Mouse (Mus musculus) adrenal gland, postnatal 25 days (tissue): ENCODE results near the gene Dnaja3. TPM values are rescaled to one million over a fixed set of nuclear protein-coding genes. Genes with fewer than 3 reads are reported as not detected.
"Not testable (repeated sequence)": the region's sequence is repeated elsewhere in the genome, so short reads cannot be mapped to it uniquely, and the experiment has no call there.

Experiments
- DNase-seq: peaks from one replicate; pipeline ENCODE4 v3.0.0; 2021; ENCODE audit warnings: mixed read lengths
- total RNA-seq: library from RNA; stranded (reverse); gene quantifications from 2 replicates; pipeline ENCODE4 v1.2.3, GENCODE M21; 2021

Dnaja3 gene
- total RNA-seq, 1 experiment from 2014 or later, result 117 TPM

DNA sequence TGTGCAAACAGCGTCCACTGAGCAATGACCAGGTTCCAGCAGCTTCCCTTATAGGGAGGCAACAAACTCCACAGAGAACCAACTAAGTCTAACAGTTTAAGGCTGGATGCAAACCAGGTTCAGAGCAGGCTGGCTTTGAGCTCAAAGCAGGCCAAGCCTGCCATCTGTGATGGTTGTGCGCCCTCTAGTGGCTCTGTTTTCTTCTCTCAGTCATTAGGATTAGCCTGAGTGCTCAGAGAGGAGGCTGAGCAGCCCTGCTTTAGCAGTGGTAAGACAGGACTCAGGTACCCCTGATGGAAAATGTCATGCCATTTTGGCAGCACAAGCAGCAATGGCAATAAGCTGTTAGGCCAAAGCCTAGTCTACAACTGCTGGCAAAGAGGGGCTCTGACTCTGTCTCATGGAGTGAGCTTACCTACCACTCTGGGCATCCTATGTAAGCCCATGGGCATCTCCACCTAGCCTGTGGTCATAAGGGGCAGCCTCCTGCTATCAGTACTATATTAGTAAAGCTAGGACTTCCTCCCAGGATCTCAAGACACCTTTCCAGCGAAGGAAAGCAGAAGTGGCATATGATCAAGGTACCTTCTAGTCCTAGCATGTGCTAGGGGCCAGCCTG is 27.5 kb downstream of the Dnaja3 start:
- DNase-seq, result peak; percentile 82

DNA sequence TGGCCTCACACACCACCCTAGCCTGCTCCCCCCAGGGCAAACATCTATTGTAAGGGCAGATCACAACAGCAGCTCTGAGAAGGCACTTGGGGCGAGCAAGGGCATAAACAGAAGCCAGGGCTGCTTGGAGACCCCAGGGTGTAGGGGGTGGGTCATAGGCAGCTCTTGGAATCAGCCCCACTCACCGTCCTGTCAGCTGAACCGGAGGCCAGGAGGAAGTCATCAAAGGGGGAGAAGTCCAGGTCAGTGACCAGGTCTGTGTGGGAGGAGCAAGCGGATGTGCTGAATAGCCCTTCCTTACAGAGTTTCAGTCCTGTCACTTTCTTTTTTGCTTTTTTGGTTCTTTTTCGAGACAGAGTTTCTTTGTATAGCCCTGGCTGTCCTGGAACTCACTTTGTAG is 30.5 kb downstream of the Dnaja3 start:
- no peak for DNase-seq

DNA sequence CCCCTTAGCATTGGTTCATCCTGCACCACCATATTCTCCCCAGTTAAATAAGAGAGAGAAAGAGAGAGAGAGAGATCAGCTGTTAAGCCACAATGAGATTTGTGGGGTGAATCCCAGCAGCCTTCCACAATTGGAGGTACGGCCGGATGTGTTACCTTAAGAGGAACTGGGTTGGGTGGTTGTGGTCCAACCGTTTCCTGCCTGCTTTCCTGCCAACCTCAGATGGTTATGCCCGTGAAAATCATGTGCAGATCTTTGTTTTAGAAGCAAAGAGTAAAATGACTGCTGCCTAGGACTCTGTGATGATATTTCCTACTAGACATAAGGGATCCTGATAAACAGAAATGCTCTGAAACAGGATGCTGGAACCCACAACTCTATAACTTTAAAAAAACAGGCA is 34.3 kb downstream of the Dnaja3 start:
- no peak for DNase-seq

DNA sequence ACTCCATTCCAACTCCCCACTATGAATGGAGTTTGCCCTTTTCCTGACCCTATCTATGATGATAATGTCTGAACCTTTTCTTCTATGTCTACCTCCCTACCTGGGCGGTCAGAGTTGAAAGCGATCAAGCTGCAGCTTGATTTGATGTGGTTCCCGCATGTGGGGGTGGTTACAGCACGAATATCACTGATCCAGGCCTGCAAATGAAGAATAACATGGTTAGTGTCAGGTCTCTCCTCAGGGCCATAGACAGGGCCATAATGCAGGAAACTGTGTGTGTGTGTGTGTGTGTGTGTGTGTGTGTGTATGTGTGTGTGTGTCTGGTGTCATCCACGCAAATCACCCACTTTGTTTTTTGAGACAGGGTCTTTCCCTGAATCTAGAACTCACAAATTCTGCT is 37.0 kb downstream of the Dnaja3 start:
- DNase-seq, result no peak

DNA sequence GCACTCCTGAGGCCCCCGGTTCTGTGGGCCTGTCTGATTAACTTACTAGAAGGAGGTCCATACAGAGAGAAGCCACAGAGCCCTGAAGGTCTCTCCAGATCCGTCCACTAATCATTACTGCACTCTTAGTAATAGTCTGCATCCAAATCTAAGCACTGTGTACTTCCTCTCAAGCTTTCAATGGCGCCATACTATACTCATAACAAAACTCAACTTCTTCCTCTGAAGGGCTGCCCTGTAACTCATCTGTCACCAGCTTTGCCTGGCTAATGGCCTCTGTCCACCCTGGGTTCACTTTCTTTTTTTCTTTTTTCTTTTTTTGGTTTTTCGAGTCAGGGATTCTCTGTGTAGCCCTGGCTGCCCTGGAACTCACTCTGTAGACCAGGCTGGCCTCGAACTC is 38.3 kb downstream of the Dnaja3 start:
- no peak for DNase-seq

DNA sequence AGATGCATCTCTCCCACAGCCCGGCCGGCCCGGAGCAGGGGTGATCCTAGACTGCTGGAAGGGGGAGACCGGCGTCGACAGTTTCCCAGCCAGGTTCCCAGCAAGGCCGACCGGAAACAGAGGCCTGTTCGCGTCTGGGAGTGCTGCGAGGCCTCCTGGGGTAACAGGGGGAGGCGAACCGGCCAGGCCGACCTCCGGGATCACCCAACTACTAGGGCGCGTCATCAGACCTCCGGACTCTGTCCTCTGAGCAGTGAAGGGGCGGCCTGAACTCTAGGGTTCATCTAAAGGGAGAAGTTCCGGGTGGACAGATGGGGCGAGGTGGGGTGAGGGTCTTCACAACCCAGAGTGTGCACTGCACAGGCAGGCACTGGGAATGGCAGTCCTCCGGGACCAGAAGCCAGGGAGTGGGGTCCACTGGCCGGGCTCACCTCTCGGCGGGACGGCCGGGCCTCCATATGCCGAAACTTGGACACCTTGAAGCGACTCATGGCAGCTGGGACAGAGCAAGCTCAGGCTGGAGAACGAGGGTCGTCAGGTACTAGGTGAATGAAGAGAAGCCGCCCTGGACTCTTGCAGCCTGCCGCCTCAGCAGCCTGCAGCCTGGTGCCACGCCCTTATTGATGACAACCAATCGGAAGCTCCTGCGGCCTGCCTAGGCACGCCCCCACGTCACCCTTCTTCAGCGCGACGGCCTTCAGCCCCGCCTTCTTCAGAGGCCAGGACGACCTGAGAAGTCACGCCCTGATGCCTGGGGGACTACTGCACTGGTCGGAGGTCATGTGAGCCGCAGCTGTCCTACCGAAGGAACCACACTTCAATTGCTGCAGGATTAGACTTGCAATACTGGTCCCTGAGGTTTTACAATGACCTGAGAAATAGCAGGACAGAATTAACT is 39.6 kb downstream of the Dnaja3 start, which contains the start of gene Coro7:
Coro7 (minus strand) TSS at position 657 of the 898 bp plus-strand sequence.
- DNase-seq, result peak; percentile 89

DNA sequence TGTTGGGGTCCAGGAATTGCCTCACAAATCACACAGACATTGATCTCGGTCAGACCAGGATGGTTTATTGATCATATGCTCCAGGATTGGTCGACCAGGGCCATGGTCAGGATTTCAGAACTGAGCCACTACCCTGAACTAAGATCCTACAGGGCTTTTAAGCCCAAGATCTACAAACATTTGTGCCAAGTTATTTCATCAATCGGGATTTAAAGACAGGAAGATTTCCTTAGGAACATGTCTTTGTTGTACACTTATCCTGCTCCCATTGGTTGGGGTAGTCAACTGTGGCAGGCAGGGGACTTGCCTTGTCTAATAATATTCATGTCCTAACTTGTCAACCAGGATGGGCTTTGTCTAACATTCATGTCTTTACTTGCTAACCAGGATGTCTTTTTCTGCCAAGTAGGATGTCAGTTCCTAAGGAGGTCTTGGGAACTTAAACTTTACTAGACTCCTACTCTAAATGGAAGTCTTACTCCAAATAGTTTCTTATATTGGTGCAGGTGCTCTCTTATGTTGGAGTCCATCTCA is 41.2 kb downstream of the Dnaja3 start:
- not testable (repeated sequence) for DNase-seq

DNA sequence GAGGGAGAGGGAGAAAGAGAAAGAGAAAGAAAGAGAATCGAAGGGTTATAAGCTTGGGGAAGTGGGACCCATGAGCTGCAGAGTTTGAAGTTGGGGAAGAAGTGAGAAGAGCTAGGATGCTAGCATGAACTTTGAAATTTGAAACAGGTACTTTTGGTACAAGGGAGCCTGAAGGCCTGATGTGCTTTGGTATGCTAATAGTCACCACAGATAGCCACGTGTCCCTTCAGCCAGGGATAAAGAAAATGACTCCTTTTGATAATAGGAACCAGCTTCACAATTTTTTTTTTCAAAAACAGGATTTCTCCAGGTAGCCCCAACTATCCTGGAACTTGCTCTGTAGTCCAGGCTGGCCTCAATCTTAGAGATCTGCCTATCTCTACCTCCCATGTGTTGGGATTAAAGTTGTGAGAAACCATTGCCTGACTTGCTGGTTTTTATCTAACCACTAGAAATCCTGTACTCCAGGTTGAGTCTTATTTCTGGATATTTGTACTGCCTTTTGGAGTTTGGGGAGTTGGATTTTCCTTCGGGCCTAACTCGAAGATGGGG is 42.9 kb downstream of the Dnaja3 start:
- no peak for DNase-seq

DNA sequence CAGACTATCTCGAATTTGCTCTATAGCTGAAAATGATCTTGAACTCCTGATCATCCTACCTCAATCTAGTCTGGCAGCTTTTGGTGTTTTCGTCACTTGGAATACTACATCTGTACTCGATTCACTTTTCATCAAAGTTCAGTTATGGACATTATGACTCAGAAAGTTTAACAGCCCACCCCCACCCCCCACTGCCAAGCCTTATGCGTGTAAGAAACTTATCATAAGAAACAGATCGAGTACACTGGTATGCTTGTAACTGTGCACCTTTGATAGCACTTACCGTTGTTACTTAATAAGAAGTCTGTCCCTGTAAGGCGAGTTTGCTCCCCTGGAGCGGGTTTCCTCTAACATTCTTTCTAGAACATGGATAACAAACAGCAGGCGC is 43.4 kb downstream of the Dnaja3 start:
- no peak for DNase-seq

DNA sequence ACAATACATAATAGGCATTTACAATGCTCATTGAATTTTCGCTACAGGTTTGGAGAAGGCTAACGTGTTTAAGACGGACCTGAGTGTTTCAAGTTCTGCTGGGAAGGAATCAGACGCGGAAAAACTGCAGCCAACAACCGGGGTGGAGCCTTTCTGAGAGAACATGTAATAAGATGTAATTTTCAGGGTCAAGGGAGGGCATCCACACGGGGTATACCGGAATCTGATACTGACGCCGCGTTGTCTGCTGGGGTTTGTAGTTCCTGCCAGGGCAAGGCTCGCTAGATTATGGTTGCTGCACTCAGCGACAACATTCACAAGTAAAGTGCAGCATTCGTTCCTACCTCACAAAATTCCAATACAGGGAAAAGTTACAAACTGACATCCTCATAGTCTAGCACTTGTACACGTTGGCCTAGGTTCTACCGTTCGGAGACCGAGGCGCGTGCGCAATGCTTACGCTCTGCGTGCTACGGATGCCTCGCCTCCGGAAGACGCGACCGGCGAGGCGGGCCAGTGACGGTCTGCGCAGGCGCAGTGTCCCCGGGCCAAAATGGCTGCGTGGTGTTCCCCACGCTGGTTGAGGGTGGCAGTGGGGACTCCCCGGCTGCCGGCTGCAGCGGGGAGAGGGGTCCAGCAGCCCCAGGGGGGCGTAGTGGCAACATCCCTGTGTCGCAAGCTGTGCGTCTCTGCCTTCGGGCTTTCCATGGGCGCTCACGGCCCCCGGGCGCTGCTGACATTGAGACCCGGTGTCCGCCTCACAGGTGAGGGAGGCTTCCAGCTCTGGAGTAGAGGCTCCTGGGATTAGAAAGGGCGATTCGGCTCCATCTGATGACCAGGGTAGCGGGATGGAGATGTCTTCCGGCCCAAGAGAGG is 44.0 kb downstream of the Dnaja3 start:
- peak; percentile 99 for DNase-seq

DNA sequence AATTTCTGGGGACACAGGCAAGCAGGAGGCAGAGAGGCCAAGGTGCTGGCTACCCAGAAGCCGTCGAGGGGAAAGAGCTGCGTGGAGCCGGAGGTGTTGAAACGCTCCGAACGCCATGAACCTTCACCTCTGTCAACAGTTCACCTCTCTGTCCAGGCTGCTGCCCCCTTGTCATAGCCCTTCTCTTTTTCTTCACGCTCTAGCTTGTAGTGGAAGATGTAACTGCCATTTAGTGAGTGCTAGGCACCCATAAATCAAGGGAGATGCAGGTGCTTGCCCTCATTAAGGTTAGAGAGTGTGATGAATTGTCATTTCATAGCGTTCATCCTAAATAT is 44.6 kb downstream of the Dnaja3 start:
- DNase-seq, result no peak

DNA sequence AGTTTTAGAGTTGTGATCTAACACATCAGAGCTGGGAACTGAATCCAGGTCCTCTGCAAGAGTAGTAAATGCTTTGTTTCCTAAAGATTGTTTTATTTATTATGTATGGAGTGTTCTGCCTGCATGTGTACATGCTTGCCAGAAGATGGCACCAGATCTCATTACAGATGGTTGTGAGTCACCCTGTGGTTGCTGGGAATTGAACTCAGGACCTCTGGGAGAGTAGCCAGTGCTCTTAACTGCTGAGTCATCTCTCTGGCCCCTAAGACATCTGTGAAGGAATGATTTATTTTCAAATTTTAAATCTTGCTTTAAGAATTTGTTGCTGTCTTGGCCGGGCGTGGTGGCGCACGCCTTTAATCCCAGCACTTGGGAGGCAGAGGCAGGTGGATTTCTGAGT is 49.6 kb downstream of the Dnaja3 start:
- not testable (repeated sequence) for DNase-seq

DNA sequence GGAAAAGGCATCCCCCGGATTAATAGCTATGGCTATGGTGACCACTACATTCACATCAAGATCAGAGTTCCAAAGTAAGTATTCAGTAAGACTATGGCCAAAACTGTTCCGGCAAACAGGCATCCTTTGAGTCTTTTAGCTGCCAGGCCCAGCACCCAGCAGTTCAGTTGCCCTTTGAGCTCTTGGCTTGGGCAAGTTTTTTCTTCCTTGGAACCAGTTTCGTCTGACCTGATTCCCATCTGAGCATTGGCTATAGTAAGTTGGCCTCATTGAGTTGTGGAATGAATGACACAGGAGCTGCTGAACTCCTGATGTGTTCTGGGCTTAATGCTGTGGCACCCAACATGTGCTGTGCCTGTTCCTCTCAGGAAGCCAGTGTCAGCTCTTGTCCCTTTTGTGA is 61.4 kb downstream of the Dnaja3 start:
- no peak for DNase-seq

DNA sequence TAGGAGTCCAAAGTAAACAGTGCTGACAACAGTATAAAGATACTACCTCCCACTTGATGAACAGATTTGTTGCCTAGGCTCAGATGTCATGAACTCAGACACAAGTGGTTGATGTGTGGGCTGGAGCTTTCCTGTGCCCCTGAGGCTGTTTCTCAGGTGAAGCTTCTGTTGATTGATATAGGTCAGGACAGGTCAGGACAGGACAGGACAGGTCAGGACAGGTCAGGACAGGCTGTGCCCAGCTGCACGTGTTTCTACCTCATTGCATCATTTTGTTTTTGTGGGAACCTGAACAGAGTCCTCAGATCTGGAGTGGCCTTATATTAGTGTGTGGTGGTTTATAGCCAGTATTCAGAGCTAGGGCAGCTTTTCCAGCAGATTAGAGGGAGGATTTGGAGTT is 62.9 kb downstream of the Dnaja3 start:
- no peak for DNase-seq

DNA sequence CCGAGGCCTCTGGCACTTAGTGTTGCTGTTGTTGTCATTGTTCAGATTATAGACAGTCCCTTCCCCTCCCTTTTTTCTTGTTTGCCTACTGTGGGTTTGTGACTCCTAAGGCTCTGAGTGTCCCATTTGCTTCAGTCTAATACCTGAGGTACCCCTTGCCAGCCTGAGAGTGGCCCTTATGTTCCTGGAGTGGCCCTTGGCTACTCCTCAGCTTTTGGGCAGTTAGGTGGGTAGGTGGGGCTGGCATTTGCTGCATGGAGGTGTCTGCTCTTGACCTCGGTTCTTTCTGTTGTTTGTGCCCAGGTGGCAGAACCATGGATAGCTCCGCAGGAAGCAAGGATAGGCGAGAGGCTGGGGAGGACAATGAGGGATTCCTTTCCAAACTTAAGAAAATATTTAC is 65.8 kb downstream of the Dnaja3 start:
- no peak for DNase-seq

DNA sequence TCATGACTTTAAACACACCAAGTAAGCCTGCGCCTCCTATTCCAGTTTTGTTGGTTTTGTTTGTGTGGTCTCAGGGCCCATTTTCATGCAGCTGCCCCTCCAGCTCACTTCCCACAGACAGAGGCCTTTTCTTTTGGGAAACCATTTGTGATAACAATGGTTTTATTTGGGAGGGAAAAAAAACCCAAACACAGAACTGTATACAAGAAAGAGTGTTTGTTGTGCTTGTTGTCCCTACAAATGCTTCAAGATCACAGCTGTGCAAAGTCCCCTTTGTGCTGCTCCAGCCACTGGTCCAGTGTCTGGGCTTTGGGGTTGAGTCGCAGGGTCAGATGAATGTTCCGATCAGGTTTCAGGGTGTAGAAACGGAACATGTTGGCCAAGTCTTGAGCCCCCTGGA is 71.4 kb downstream of the Dnaja3 start:
- DNase-seq, result no peak

DNA sequence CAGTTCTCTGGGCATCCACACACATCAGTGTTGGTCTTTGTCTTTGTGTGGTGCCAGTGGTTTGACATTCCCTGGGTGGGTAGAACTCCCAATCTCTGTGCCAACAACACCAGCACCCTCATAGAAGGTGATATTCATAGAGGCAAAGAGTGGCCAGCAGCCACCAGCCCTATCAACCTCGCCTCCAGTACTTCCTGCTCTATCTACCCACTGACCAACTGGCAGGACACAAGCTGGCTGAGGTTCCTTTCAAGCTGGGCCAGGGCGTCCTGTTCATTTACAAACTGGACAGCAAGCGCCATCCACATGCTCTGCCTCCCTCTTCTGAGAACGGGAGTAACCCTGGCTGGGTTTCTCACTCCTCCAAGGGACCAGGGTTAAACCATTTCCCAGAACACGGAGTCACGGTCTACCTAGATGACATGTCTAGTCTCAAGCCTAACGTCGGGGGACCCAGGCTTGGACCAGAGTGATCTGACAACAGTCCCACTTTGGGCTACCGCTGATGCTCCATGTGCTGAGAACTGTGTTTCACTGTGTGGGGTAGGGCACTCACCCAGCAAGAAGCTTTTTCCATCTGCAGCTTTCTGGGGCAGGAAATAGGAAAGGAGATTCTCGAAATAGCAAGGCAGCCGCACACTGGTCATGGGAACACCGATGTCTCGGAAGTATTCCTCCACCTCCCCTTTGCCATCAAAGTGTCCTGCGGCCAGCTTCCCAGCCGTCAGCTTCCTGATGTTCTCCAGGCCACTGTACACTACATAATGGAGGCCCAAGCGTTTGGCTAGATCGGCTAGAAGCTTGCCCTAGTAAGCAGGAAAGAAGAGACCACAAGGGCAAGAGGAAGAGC is 74.3 kb downstream of the Dnaja3 start:
- no peak for DNase-seq

DNA sequence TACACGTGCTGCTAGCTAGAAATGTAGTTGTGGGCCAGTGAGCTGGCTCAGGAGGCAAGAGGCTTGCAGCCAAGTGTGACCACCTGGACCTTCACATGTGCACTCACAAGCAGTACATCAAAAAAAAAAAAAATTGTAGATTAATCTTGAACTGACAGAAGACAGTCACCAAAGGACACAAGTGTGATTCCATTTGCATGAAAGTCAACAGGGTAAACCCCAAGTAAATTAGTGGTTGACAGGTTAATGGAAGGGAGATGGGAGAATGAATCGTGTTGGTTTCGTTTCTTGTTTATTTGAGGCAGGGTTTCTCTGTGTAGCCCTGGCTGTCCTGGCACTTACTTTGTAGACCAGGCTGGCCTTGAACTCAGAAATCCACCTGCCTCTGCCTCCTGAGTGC is 78.1 kb downstream of the Dnaja3 start:
- no peak for DNase-seq

DNA sequence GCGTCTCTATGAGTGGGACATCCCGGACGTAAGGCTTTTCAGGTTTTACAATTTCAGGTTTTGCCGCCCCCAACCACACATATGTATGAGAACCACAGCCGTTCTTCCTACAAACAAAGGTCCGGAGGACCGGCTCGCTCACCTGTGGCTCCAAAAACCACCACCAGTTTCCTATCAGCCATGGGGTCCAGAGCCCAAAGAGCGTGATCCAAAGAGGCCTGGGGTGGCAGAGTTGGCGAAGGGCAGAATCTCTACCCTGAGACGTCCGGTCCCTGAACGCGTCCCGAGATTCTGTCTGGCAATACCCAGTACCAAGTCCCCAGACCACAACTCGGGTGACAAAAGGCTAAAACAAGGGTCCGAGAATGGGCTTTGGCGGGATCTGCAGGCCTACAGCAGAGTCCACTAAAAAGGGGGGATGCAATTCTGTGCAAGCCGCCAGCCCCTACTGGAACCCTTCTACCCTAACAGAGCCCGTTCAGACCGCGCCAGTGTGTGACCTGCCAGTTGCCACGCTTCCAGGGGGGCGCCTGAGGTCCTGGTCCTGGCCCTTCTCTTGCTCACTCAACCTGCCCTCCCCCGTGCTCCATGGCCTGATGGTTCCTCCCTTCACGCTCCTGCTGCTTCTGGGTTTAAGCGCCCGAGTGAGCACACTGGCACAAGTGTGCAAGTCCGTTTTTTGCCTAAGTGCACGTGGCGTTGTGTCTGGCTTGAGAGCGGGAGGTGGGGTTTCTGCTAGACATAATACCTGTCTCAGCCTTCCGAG is 79.1 kb downstream of the Dnaja3 start, which contains the start of gene Nmral1:
Nmral1 (minus strand) TSS at position 604 of the 766 bp plus-strand sequence.
- peak; percentile 58 for DNase-seq

DNA sequence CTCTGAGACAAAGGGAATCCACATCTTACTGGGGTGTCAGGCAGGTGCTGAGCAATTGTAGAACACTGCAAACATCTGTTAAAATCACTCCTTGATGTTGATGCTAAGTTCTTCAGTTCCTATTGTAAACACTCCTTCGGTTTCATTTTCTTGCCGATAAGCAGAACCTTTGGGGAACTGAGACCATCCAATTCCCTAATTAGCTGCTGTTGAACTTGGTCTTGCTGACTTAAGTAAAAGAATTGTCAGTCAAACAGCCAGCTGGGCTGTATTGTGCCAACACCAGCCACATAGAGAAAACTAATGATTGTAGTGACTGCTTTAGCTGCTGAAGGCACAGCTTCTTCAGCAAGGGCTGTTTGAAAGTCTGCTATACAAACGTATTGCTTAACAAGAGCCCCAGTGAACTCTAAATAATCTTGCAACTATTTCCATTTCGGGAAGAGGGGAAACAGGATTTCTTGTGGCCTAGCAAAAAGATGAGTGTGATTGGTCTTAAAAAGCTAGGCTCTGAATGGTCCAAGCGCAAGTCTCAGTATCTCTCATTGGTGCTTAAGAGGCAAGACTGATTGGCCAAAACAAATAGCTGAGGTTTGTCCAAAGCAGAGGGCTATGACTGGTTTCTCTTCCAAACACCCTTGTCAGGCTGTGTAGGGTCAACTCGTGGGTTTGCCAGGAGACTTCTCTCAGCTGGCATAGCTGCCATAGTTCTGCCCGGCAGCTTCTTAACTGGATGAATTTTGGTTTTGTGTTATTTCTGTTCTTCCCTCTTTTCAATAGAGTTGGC is 82.5 kb downstream of the Dnaja3 start:
- no peak for DNase-seq
